Mouse (Mus musculus): ENCODE data around the gene Tmem247.

GRCm38 (mm10) chr17:86965121-86965520, 48.0 kb downstream of the Tmem247 start:
- TF ChIP-seq CTCF (IDR thresholded peaks at IDR 0.05; ENCODE audit: borderline replicate concordance, extremely low read depth, insufficient read depth, insufficient read length) (no peak), POLR2A (IDR thresholded peaks at IDR 0.05; ENCODE audit: borderline replicate concordance, extremely low read depth, insufficient read depth, insufficient read length, poor library complexity, severe bottlenecking) (no peak)

All from brain, embryonic 14.5 days (tissue).